Mouse (Mus musculus) cerebellum, adult 9-10 months (tissue): ENCODE data around the gene Arhgef2.

ENCODE experiments used
- DNase-seq: peaks from one replicate; pipeline ENCODE4 v3.0.0; 2022

Gene Arhgef2

DNA sequence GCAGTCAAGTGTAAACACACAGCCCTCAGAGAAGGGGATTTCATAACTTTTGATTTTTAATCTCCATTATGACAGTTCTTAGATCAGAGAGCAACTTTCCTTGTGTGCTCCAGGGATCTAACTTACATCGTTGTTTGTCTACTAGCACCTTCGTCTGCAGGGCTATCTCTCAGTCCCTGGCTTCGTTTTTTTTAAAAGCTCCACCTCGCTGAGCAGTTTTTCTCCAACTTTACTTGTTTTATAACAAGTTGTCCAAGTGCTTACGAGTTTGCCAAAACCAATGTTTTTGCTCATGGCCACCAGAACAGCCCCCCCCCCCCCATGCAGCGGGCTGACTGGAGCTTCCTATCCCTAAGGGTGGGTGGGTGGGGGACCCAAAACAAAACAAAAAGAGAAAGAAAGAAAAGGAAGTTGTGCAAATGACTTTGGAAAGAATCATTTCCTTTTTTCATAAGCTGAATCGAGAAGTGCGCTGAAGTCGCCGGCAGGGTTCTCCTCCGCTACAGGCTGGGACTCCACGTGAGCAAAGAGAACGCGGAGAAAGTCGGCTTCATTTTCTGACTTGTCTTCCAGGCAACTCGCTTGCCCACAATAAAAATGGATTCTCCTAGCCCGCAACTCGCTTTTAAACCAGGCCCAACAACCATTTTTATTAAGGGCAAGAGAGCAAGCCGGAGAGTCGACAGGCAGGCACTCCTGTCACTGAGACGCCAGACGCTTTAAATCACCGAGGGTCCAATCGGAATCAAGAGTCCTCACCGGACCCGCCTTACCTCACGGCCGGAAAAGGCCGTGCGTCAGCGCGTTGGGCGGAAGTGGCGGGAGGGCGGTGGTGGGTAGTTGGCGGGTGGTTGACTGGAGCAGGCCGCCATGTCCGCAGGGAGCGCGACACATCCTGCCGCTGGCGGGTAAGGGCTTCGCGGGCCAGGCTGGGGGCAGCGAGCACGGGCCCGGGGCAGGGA, 79.5 kb downstream of the Arhgef2 start, which contains the start of gene Khdc4:
Gene Khdc4 (plus strand): TSS at position 824 of the 962 bp plus-strand sequence.
- DNase-seq: peak; percentile 98

DNA sequence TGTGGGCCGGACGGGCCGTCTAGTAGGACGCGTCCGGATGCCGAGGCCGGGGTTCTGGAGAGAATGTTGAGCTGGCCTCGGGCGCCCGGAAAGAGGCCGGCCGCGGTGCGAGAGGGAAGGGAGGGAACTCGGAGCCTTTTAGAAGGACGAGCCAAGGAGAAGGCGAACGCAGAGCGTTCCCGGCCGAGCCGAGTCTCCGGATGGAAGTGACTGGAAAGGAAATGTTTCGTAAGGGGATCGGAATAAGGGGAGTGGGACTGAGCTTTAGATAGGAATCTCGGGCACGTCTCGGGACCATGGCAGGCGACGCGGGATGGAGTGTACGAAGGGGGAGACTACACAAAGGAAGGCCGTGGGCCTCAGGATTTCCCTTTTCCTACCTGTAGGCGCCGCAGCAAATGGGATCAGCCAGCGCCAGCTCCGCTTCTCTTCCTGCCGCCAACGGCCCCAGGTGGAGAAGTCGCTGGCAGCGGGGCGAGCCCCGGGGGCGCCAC, 80.2 kb downstream of the Arhgef2 start:
- DNase-seq: no peak

DNA sequence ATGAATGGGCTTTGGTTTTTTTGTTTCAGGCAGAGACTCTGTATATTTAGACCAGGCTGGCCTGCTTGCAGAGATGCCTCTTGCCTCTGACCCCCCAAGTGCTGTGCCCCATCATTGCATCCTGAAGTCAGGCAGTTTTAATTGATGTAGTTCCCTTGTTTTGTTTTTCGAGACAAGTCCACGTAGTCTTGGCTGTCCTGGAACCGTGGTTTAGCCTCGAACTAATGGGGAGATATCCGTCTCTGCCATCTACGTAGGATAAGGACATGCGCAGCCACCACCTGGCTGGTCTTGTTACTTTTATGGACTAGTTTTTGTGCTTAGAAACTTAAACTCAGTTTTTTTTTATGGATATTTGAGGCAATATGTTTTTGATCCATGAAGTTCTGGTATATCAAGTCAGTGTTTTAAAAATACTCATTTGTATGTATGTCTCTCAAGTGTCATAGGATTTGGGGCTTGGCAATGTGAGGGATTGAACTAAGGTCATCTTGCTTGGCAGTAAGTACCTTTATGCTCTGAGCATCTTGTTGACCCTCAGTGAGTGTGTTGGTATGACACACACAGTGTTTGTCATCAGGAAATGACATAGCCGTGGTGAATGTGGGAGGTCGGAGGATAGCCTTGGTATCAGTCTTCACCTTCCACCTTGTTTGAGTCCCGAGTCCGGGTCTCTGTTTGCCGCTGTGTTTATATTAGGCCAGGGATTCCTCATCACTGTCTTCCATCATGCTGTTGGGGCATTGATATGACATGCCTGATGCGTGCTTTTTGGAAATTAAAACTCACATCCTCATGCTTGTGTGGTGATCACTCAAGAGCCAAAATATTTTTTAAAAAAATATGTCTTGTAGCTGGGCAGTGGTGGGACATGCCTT, 81.2 kb downstream of the Arhgef2 start:
- DNase-seq: no peak

DNA sequence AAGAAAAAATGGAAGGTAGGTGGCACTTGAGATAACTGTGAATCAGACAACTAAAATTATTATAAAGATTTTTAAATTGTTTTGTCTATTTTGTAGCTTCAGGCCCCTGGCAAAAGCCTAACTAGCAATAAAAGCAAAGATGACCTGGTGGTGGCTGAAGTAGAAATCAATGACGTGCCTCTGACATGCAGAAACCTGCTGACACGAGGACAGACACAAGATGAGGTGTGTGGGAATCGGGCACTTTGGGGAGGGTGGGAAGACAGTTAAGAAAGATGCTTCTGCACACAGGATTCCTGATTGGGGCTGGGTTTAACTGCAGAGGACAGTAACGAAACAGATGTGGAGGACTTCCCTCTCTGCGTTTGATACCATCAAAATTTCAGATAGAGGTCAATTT, 83.3 kb downstream of the Arhgef2 start:
- no peak for DNase-seq

DNA sequence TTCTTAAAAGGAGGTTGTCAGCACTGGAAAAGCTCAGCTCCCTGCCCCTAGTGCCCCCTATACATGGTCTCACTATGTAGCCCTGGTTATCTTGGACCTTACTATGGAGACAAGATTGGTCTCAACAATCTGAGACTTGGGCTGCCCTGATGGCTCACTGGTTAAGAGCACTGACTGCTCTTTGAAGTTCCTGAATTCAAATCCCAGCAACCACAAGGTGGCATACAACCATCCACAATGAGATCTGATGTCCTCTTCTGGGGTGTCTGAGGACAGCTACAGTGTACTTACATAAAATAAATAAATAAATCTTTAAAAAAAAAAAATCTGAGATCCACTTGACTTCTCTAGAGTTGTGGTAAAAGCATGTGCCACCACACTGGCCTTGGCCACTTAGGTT, 89.8 kb downstream of the Arhgef2 start:
- no peak for DNase-seq
